Mouse (Mus musculus) heart, adult 2 months (tissue): ENCODE results near the gene Pdpk1. TPM values are rescaled to one million over a fixed set of nuclear protein-coding genes. Genes with fewer than 3 reads are reported as not detected.

Source experiments
- DNase-seq, 2 experiments: peaks; one replicate each; pipeline ENCODE4 v3.0.0; 2021
- H3K27ac ChIP-seq: fragments of 200-600 bp; 2 replicates; pipeline ENCODE4 v1.8.1; 2022
- H3K27me3 ChIP-seq: fragments of 200-500 bp; 2 replicates; pipeline ENCODE4 v1.6.1; 2012; ENCODE audit warnings: mild to moderate bottlenecking, low read length, inconsistent platforms, mixed read lengths; ENCODE audit not compliant: control insufficient read depth, insufficient read depth
- H3K36me3 ChIP-seq: fragments of 200-500 bp; 2 replicates; pipeline ENCODE4 v1.6.1; 2012; ENCODE audit warnings: low read length, inconsistent platforms; ENCODE audit not compliant: control insufficient read depth, insufficient read depth
- H3K4me1 ChIP-seq: fragments of 200-500 bp; 2 replicates; pipeline ENCODE4 v1.6.1; 2011; ENCODE audit warnings: low read length; ENCODE audit not compliant: control insufficient read depth, insufficient read depth
- H3K4me3 ChIP-seq: fragments of 200-600 bp; 2 replicates; pipeline ENCODE4 v1.8.1; 2022
- H3K79me2 ChIP-seq: fragments of 200-500 bp; replicated peaks from 2 replicates; pipeline ENCODE4 v1.6.1; 2012; ENCODE audit warnings: mild to moderate bottlenecking, inconsistent platforms, low read length, moderate library complexity, mixed read lengths; ENCODE audit not compliant: control insufficient read depth, insufficient read depth
- H3K9ac ChIP-seq: fragments of 200-500 bp; 2 replicates; pipeline ENCODE4 v1.6.1; 2012; ENCODE audit warnings: low read depth, mild to moderate bottlenecking, control low read depth, inconsistent platforms, low read length, mixed read lengths
- CTCF ChIP-seq: fragments of 200-600 bp; IDR thresholded peaks from 2 replicates; pipeline ENCODE4 v1.8.1; 2022; ENCODE audit warnings: antibody characterized with exemption, mild to moderate bottlenecking, moderate library complexity
- EP300 ChIP-seq: fragments of 200-500 bp; IDR thresholded peaks from 2 replicates; pipeline ENCODE4 v1.6.1; 2011; ENCODE audit warnings: low read depth, low read length, control low read depth; ENCODE audit not compliant: insufficient read depth
- POLR2A ChIP-seq: fragments of 200-500 bp; IDR thresholded peaks from 2 replicates; pipeline ENCODE4 v1.6.1; 2011; ENCODE audit warnings: mild to moderate bottlenecking, low read depth, low read length, control low read depth; ENCODE audit not compliant: insufficient read depth
- WGBS: fragments of 180-500 bp; shearing (Covaris S2); methylation state at CpG from one replicate; pipeline ENCODE4 v1.1.7; 2018; 5-methylcytosine and 5-hydroxymethylcytosine counted together
- intact Hi-C: fragments of 180-260 bp; cut with DNase I; formaldehyde crosslinking; loops from one replicate; pipeline ENCODE4 v1.15.1; 2025
- polyA plus RNA-seq: library from polyadenylated mRNA; depleted of rRNA; stranded (reverse); fragments of >200 nt; gene quantifications from 2 replicates; pipeline ENCODE4 v1.2.3, GENCODE M21; 2012
- total RNA-seq, 2 experiments: library from RNA; stranded (reverse); gene quantifications; 2 replicates each; pipeline ENCODE4 v1.2.3; 2021

Gene Pdpk1
- total and polyA plus RNA-seq, 3 experiments, result 10.4 to 49.1 (median 42.5) TPM

- Histone ChIP-seq H3K79me2 (no peaks in the 10 kb centered on the region; the same call in 1 of the 2 replicates), H3K36me3 (no peaks in the 10 kb centered on the region), H3K27ac (no peak overlapping the region; the same call in 1 of the 2 replicates), H3K4me1 (peaks cover 5% of the 10 kb centered on the region), H3K4me3 (peak overlapping the region; percentile 92), H3K9ac (peak overlapping the region; percentile 84), H3K27me3 (no peaks in the 10 kb centered on the region)
- DNase-seq, result no peak
- TF ChIP-seq CTCF, result no peak
- no peak for TF ChIP-seq POLR2A
- TF ChIP-seq EP300, result no peak
- WGBS, result 39% methylated on average over 7 of the region's 7 CpGs
- intact Hi-C loops, result no loop called here
These were observed 17.3 kb upstream of the Pdpk1 start for GRCm38 (mm10) chr17:24167891-24168505.

GRCm38 (mm10) chr17:24167120-24167519 lies 16.4 kb upstream of the Pdpk1 start:
- no peak for TF ChIP-seq CTCF
- TF ChIP-seq EP300, result no peak
- no peak for TF ChIP-seq POLR2A
- 43% methylated on average over 6 of the region's 6 CpGs for WGBS

GRCm38 (mm10) chr17:24164566-24165259 lies 14.0 kb upstream of the Pdpk1 start:
- 70% methylated on average over 11 of the region's 11 CpGs for WGBS
- no peak for TF ChIP-seq POLR2A
- no peak for TF ChIP-seq EP300
- no peak for TF ChIP-seq CTCF
- Histone ChIP-seq H3K9ac (no peak overlapping the region), H3K27ac (no peak overlapping the region), H3K27me3 (no peaks in the 10 kb centered on the region), H3K4me3 (no peak overlapping the region), H3K4me1 (peaks cover 5% of the 10 kb centered on the region), H3K79me2 (no peaks in the 10 kb centered on the region; the same call in 1 of the 2 replicates), H3K36me3 (no peaks in the 10 kb centered on the region)
- peak in 1 of 2 experiments; percentile 43 for DNase-seq
- intact Hi-C loops, result no loop called here

More at GRCm38 (mm10) chr17:24167120-24167519, 16.4 kb upstream of the Pdpk1 start:
- Histone ChIP-seq H3K4me1 (peaks cover 7% of the 10 kb centered on the region), H3K4me3 (no peak overlapping the region), H3K27me3 (no peaks in the 10 kb centered on the region), H3K9ac (no peak overlapping the region), H3K36me3 (no peaks in the 10 kb centered on the region), H3K79me2 (no peaks in the 10 kb centered on the region; the same call in 1 of the 2 replicates), H3K27ac (no peak overlapping the region)
- intact Hi-C loops, result no loop called here
- no peak for DNase-seq

- DNase-seq, result peak; percentile 96
These were observed 12.6 kb upstream of the Pdpk1 start, which contains the start of gene Amdhd2 for GRCm38 (mm10) chr17:24163176-24163962. Amdhd2 (minus strand) TSS chr17:24163766.

GRCm38 (mm10) chr17:24162584-24163175 lies 12.0 kb upstream of the Pdpk1 start:
- Histone ChIP-seq H3K4me3 (peak overlapping the region; percentile 83), H3K79me2 (no peaks in the 10 kb centered on the region), H3K27me3 (no peaks in the 10 kb centered on the region), H3K27ac (peak overlapping the region; percentile 86), H3K36me3 (no peaks in the 10 kb centered on the region), H3K4me1 (peaks cover 5% of the 10 kb centered on the region), H3K9ac (peak overlapping the region; percentile 85)
- intact Hi-C loops, result no loop called here
- no peak for TF ChIP-seq CTCF
- peak in 1 of 2 experiments; percentile 42 for DNase-seq
- WGBS, result 9% methylated on average over 17 of the region's 17 CpGs

More at GRCm38 (mm10) chr17:24163176-24163962, 12.6 kb upstream of the Pdpk1 start, which contains the start of gene Amdhd2:
- intact Hi-C loops, result no loop called here
- Histone ChIP-seq H3K36me3 (no peaks in the 10 kb centered on the region), H3K4me1 (peaks cover 5% of the 10 kb centered on the region), H3K27me3 (no peaks in the 10 kb centered on the region), H3K27ac (peak within 1 kb of the TSS; percentile 86), H3K9ac (peak within 1 kb of the TSS; percentile 85), H3K79me2 (no peaks in the 10 kb centered on the region), H3K4me3 (peak within 1 kb of the TSS; percentile 83)
- TF ChIP-seq EP300 (peak; percentile 93), POLR2A (peak; percentile 74), CTCF (no peak)
- WGBS, result under 1% methylated on average over 47 of the region's 47 CpGs
